Mouse (Mus musculus) spleen, adult 2 months (tissue): ENCODE measurements around the gene Lrch3.

Source experiments
- CTCF ChIP-seq: fragments of 200-500 bp; IDR thresholded peaks from 2 replicates; pipeline ENCODE4 v1.5.1; 2011; ENCODE audit warnings: mild to moderate bottlenecking, inconsistent platforms; ENCODE audit not compliant: insufficient read depth, insufficient read length, insufficient replicate concordance; ENCODE audit errors: extremely low read depth
- POLR2A ChIP-seq: fragments of 200-500 bp; IDR thresholded peaks from 2 replicates; pipeline ENCODE4 v1.6.1; 2011; ENCODE audit warnings: low read depth, low read length, inconsistent platforms

DNA sequence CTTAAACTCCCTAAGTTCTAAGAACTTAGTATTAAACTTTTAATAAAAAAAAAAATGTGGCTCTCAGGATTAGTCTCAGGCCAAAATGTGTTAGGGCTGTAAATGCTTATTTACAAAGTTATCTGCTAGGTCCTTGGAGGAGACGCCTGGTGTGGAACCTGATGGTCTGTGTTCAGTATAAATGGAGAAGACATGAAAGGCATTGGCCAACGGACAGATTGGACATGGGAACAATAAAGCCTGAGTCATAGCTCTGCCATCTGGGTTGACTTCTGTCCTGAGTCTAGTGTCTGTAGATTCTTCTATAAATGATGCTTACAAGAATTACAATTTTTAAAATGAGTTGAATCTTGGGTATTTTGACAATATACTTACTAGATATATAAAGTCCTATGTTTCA is 7.7 kb upstream of the Lrch3 start:
- no peak for TF ChIP-seq CTCF
- TF ChIP-seq POLR2A = no peak
